Mouse (Mus musculus): ENCODE data around the gene Mrtfa. TPM values are rescaled to one million over a fixed set of nuclear protein-coding genes. Genes with fewer than 3 reads are reported as not detected.

The Mrtfa gene
- total RNA-seq, 2 experiments from 2014 or later, result 56.9 to 79.7 TPM

GRCm38 (mm10) chr15:81164560-81165310 is 25.8 kb downstream of the Mrtfa start:
- intact Hi-C loops (cut with DNase I), result no loop called here
- no peak for DNase-seq (ENCODE audit: low spot score in 2 of 2)

GRCm38 (mm10) chr15:81161571-81161970 is 29.0 kb downstream of the Mrtfa start:
- intact Hi-C loops (cut with DNase I), result no loop called here
- DNase-seq (ENCODE audit: low spot score in 2 of 2), result no peak

GRCm38 (mm10) chr15:81160677-81161076 is 29.9 kb downstream of the Mrtfa start:
- intact Hi-C loops (cut with DNase I), result no loop called here
- no peak for DNase-seq (ENCODE audit: low spot score in 2 of 2)

- intact Hi-C loops (cut with DNase I), result no loop called here
- no peak for DNase-seq (ENCODE audit: low spot score in 2 of 2)
These were observed 31.3 kb downstream of the Mrtfa start for GRCm38 (mm10) chr15:81159212-81159611.

- intact Hi-C loops (cut with DNase I), result no loop called here
These were observed 31.9 kb downstream of the Mrtfa start for GRCm38 (mm10) chr15:81158517-81159120.

GRCm38 (mm10) chr15:81156453-81156852 is 34.1 kb downstream of the Mrtfa start:
- intact Hi-C loops (cut with DNase I), result no loop called here
- no peak for DNase-seq (ENCODE audit: low spot score in 2 of 2)

More at GRCm38 (mm10) chr15:81158517-81159120, 31.9 kb downstream of the Mrtfa start:
- no peak for DNase-seq (ENCODE audit: low spot score in 2 of 2)

- intact Hi-C loops (cut with DNase I), result no loop called here
- DNase-seq (ENCODE audit: low spot score in 2 of 2), result no peak
These were observed 34.7 kb downstream of the Mrtfa start for GRCm38 (mm10) chr15:81155845-81156244.

GRCm38 (mm10) chr15:81154846-81155624 is 35.5 kb downstream of the Mrtfa start:
- intact Hi-C loops (cut with DNase I), result no loop called here
- no peak for DNase-seq (ENCODE audit: low spot score in 2 of 2)

GRCm38 (mm10) chr15:81141956-81142576 is 48.5 kb downstream of the Mrtfa start:
- intact Hi-C loops (cut with DNase I), result no loop called here
- no peak for DNase-seq (ENCODE audit: low spot score in 2 of 2)

GRCm38 (mm10) chr15:81140004-81140403 is 50.6 kb downstream of the Mrtfa start:
- intact Hi-C loops (cut with DNase I), result no loop called here
- DNase-seq (ENCODE audit: low spot score in 2 of 2), result no peak

GRCm38 (mm10) chr15:81137298-81137697 is 53.3 kb downstream of the Mrtfa start:
- DNase-seq (ENCODE audit: low spot score in 2 of 2), result no peak
- intact Hi-C loops (cut with DNase I), result no loop called here

- intact Hi-C loops (cut with DNase I), result no loop called here
- DNase-seq (ENCODE audit: low spot score in 2 of 2), result no peak
These were observed 56.8 kb downstream of the Mrtfa start for GRCm38 (mm10) chr15:81133781-81134180.

GRCm38 (mm10) chr15:81131152-81131551 is 59.4 kb downstream of the Mrtfa start:
- DNase-seq (ENCODE audit: low spot score in 2 of 2), result no peak
- intact Hi-C loops (cut with DNase I), result no loop called here

GRCm38 (mm10) chr15:81129970-81130369 is 60.6 kb downstream of the Mrtfa start:
- intact Hi-C loops (cut with DNase I), result no loop called here
- DNase-seq (ENCODE audit: low spot score in 2 of 2), result no peak

- intact Hi-C loops (cut with DNase I), result no loop called here
- no peak for DNase-seq (ENCODE audit: low spot score in 2 of 2)
These were observed 62.3 kb downstream of the Mrtfa start for GRCm38 (mm10) chr15:81128155-81128838.

- intact Hi-C loops (cut with DNase I), result no loop called here
These were observed 66.3 kb downstream of the Mrtfa start for GRCm38 (mm10) chr15:81124282-81124681.

GRCm38 (mm10) chr15:81123122-81123521 is 67.4 kb downstream of the Mrtfa start:
- DNase-seq (ENCODE audit: low spot score in 2 of 2), result no peak
- intact Hi-C loops (cut with DNase I), result no loop called here

More at GRCm38 (mm10) chr15:81124282-81124681, 66.3 kb downstream of the Mrtfa start:
- DNase-seq (ENCODE audit: low spot score in 2 of 2), result no peak

- no peak for DNase-seq (ENCODE audit: low spot score in 2 of 2)
- intact Hi-C loops (cut with DNase I), result no loop called here
These were observed 68.0 kb downstream of the Mrtfa start for GRCm38 (mm10) chr15:81122535-81122934.

- intact Hi-C loops (cut with DNase I), result no loop called here
- no peak for DNase-seq (ENCODE audit: low spot score in 2 of 2)
These were observed 68.5 kb downstream of the Mrtfa start for GRCm38 (mm10) chr15:81122078-81122477.

Measured in left cerebral cortex, postnatal 36 days (tissue).